Mouse (Mus musculus) ES-E14 (cell line): ENCODE data around the gene Gja1. TPM values are rescaled to one million over a fixed set of nuclear protein-coding genes. Genes with fewer than 3 reads are reported as not detected.
A peak's percentile ranks its signal among the peaks of the same experiment; 100 is the strongest.

Experiments used
- DNase-seq: peaks from one replicate; pipeline ENCODE4 v3.0.0-alpha.2; 2013; ENCODE audit warnings: low read depth, low spot score
- H3K27ac ChIP-seq: 2 replicates; pipeline ENCODE4 v1.5.1; 2012; ENCODE audit warnings: low read depth, mild to moderate bottlenecking, low read length, moderate library complexity, mixed read lengths; ENCODE audit not compliant: poor library complexity, insufficient read depth, severe bottlenecking
- H3K36me3 ChIP-seq: 2 replicates; pipeline ENCODE4 v1.6.1; 2012; ENCODE audit warnings: mild to moderate bottlenecking, low read length, moderate library complexity, mixed read lengths; ENCODE audit not compliant: control insufficient read depth, poor library complexity, insufficient read depth, severe bottlenecking
- H3K4me1 ChIP-seq, 2 experiments: fragments of 150-350 bp in 1 of 2; sonication (generic) in 1 of 2; 2 replicates each; pipeline ENCODE4 v1.6.1; 2012; ENCODE audit warnings: low read length in 2 of 2, mild to moderate bottlenecking in 1 of 2, mixed read lengths in 1 of 2; ENCODE audit not compliant: control insufficient read depth in 2 of 2, insufficient read depth in 2 of 2, poor library complexity in 1 of 2
- H3K4me3 ChIP-seq, 2 experiments: fragments of 150-350 bp in 1 of 2; sonication (generic) in 1 of 2; 2 replicates each; pipeline ENCODE4 v1.5.1; 2012; ENCODE audit warnings: low read length in 2 of 2, low read depth in 1 of 2, mild to moderate bottlenecking in 1 of 2, mixed read lengths in 1 of 2; ENCODE audit not compliant: insufficient read depth in 1 of 2, poor library complexity in 1 of 2, severe bottlenecking in 1 of 2
- H3K9ac ChIP-seq: 2 replicates; pipeline ENCODE4 v1.6.1; 2012; ENCODE audit warnings: low read depth, mild to moderate bottlenecking, low read length, mixed read lengths; ENCODE audit not compliant: poor library complexity, insufficient read depth, severe bottlenecking
- H3K9me3 ChIP-seq: fragments of 150-350 bp; sonication (generic); 2 replicates; pipeline ENCODE4 v1.6.1; 2012; ENCODE audit warnings: low read depth, mild to moderate bottlenecking, low read length; ENCODE audit not compliant: control insufficient read depth, insufficient read depth
- CHD2 ChIP-seq: IDR thresholded peaks from 2 replicates; pipeline ENCODE4 v1.6.1; 2014; ENCODE audit warnings: mild to moderate bottlenecking, low read depth, low read length, inconsistent platforms
- HCFC1 ChIP-seq: IDR thresholded peaks from 2 replicates; pipeline ENCODE4 v1.6.1; 2012; ENCODE audit warnings: low read length, inconsistent platforms, borderline replicate concordance; ENCODE audit not compliant: insufficient read depth
- MAFK ChIP-seq: IDR thresholded peaks from 2 replicates; pipeline ENCODE4 v1.6.1; 2014; ENCODE audit warnings: mild to moderate bottlenecking, low read depth, low read length, inconsistent platforms; ENCODE audit not compliant: insufficient read depth
- ZC3H11A ChIP-seq: IDR thresholded peaks from 2 replicates; pipeline ENCODE4 v1.6.1; 2012; ENCODE audit warnings: low read depth, mild to moderate bottlenecking, inconsistent platforms, low read length, borderline replicate concordance
- ZNF384 ChIP-seq: IDR thresholded peaks from 2 replicates; pipeline ENCODE4 v1.6.1; 2012; ENCODE audit warnings: low read depth, low read length, inconsistent platforms
- in situ Hi-C, 2 experiments: fragments of 600-800 bp; cut with MboI; formaldehyde crosslinking; loops; one replicate each; pipeline ENCODE4 v1.15.1; 2025; ENCODE audit warnings: low sequenced_read_pairs in 2 of 2, inconsistent platforms in 1 of 2; ENCODE audit not compliant: unreplicated experiment in 2 of 2
- total RNA-seq: library from RNA; depleted of rRNA; stranded (reverse); fragments of 300-350 nt; gene quantifications from 2 replicates; pipeline ENCODE4 v1.2.3, GENCODE M21; 2012

Gene Gja1
- total RNA-seq, 1 experiment, result 156 TPM

DNA sequence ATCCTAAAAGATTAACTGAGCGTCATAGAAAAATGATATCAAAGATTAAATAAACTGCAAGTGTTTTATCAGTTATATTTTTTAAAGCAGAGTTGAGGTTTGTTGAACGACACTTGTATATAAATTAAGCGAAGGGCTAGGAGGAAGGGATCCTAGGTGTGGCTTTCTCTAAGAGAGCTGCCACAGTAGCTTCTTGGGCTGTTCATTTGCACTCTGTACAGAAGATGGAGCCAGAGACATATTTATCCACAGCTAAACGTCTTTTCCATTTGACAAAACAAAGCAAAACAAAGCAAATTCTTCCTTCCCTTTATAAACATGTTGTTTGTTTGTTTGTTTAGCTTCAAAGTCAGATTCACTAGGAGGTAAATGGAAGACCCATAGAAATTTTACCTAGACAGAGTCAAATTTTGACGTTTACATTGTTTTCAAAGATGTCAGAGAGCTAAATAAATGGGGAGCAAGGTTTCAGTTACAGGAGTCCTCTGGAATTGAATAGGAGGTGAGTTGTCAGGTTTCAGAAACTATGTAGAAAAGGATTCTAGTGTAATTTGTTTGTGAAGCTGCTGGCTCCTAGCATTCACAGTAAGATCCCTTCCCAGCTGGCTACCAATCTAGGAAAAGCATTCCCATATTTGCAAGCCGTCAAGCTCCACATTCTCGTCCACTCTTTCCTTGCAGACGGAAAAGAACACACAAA lies 4.0 kb upstream of the Gja1 start:
- no peaks in the 10 kb centered on the region for H3K9me3 ChIP-seq
- H3K9ac ChIP-seq, result no peak overlapping the region
- H3K27ac ChIP-seq, result no peak overlapping the region; the same call in 1 of the 2 replicates
- TF ChIP-seq CHD2 (no peak), HCFC1 (no peak), ZC3H11A (peak; percentile 67)
- H3K4me1 ChIP-seq, result peaks cover 2 to 5% of the 10 kb centered on the region in 2 experiments; a peak in 3 of 4 replicates
- in situ Hi-C loops, result loop anchor here (25.0 kb wide), 3 partner anchors 464 to 939 kb away; no protein-coding TSS in a partner anchor
- no peaks in the 10 kb centered on the region for H3K36me3 ChIP-seq
- H3K4me3 ChIP-seq, result no peak overlapping the region
- DNase-seq, result no peak

DNA sequence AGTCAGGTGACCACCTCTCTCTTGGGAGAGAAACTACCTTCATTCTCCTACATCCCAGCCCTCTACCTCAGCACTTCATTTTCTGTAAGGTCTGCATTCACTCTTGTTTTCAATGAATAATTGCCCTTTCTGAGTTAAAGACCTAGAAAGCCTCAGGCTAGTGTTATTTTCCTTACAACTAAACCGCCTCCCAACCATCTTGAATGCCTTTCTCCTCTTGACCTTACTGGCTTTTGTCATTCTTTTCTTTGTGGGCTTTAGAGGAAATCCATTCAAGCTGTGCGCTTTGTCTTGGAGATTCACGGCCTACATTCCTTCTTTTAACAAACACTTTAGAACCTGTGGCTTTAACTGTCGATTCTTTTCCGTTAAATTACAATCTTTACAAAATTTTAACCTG lies 3.0 kb upstream of the Gja1 start:
- no peak overlapping the region for H3K4me3 ChIP-seq
- no peaks in the 10 kb centered on the region for H3K9me3 ChIP-seq
- H3K27ac ChIP-seq, result peak overlapping the region; percentile 73; the same call in 1 of the 2 replicates
- TF ChIP-seq CHD2, result peak; percentile 73
- TF ChIP-seq ZNF384, result no peak
- no peak for TF ChIP-seq HCFC1
- 0 out of 2 replicates have a peak, but pooled peaks have one; percentile 42 for TF ChIP-seq MAFK
- TF ChIP-seq ZC3H11A, result no peak
- H3K36me3 ChIP-seq, result no peaks in the 10 kb centered on the region
- DNase-seq, result peak; percentile 90
- in situ Hi-C loops, result loop anchor here (25.0 kb wide), 3 partner anchors 463 to 938 kb away; no protein-coding TSS in a partner anchor
- H3K9ac ChIP-seq, result no peak overlapping the region
- peaks cover 2 to 5% of the 10 kb centered on the region in 2 experiments; a peak in 3 of 4 replicates for H3K4me1 ChIP-seq

DNA sequence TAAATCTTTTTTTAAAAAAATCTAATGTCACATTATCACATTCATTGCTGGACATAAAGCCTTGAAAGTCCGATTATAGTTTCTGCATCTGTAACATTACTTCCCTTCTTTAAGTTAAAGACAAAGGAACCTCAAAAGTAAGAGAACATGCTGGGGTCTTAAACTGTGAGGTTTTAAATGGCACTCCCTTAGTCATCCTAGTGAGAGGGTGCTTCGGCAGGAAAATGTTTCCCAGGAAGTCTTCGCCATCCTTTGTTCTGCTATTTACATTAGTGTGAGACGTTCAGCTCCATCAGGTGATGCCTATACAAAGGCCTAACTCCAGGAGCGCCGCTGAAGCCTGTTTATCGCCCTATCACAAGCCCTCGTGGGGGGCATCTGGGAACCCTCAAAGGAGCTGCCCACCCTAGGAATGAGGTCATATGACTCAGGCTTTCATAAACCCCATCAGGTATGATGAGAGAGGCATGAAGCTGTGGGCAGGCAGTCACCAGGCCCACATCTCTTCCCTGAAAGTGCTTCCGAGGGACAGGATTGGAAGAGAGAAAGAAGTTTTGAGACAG lies 1.1 kb upstream of the Gja1 start:
- H3K27ac ChIP-seq, result peak overlapping the region; percentile 72

DNA sequence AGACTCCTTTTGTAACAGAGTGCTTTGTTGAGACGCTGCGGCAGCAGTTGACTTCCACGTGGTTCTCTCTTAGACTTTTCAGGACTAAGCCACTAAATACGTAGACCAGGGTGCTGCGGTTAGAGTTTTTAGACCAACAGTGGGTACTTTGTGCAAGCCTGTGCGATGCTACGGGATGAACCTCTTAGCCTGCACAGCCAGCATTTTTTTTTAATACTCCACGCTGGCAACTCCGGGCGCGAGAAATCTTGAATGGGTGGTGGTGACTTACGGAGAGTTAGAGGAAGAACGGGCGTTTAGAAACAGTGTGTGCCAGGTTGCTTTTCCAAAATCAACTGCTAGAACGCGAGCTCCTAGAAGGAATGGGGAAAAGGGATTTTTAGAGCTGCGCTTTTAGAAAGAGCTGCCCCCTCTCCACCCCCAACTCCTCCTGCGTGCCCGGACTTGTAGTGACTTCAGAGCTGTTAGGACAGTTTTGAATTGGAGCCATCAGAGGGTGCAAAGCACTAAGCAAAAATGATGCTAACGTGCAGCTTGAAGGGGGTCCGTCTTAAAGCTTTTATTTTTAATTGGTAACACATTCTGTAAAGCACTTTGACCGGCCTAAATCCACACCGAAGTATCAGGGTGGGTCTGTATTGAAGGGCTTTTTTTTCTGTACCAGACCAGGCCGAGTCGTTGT lies 977 bp downstream of the Gja1 start:
- peak overlapping the region; percentile 52 to 74 for H3K4me3 ChIP-seq
- H3K4me1 ChIP-seq, result peaks cover 7% of the 10 kb centered on the region in 2 experiments; a peak in 3 of 4 replicates
- H3K27ac ChIP-seq, result peak overlapping the region; percentile 73
- peak overlapping the region; percentile 90 for H3K9ac ChIP-seq
- TF ChIP-seq HCFC1 (no peak), CHD2 (no peak), ZC3H11A (no peak), MAFK (no peak)
- H3K9me3 ChIP-seq, result no peaks in the 10 kb centered on the region
- in situ Hi-C loops, result loop anchor here in 1 of 2 experiments (25.0 kb wide), 1 partner anchor 1109 kb away; the partner anchor contains the start of gene Hsf2
- peaks cover 6% of the 10 kb centered on the region for H3K36me3 ChIP-seq
- DNase-seq, result no peak

More for the DNA sequence above, 1.1 kb upstream of the Gja1 start:
- DNase-seq, result no peak
- TF ChIP-seq ZC3H11A (no peak), CHD2 (0 out of 2 replicates have a peak, but pooled peaks have one; percentile 17), MAFK (0 out of 2 replicates have a peak, but pooled peaks have one; percentile 37), ZNF384 (no peak), HCFC1 (no peak)
- peak overlapping the region; percentile 50 for H3K9ac ChIP-seq
- H3K4me3 ChIP-seq, result peak overlapping the region; percentile 1 to 52; a peak in 3 of 4 replicates
- H3K36me3 ChIP-seq, result no peaks in the 10 kb centered on the region
- in situ Hi-C loops, result loop anchor here in 1 of 2 experiments (25.0 kb wide), 1 partner anchor 1111 kb away; the partner anchor contains the start of gene Hsf2
- H3K9me3 ChIP-seq, result no peaks in the 10 kb centered on the region
- peaks cover 2 to 7% of the 10 kb centered on the region in 2 experiments; a peak in 3 of 4 replicates for H3K4me1 ChIP-seq
